Mouse (Mus musculus) liver, embryonic 14.5 days (tissue): Measurements from ENCODE around the gene Gfra1. TPM values are rescaled to one million over a fixed set of nuclear protein-coding genes. Genes with fewer than 3 reads are reported as not detected.

Source experiments
- ATAC-seq: fragments of 200-750 bp; cut with Nextera tagmentation; 2 replicates; pipeline ENCODE4 v1.8.0; 2017; ENCODE audit warnings: moderate number of reproducible peaks, mild to moderate bottlenecking, moderate library complexity; ENCODE audit not compliant: insufficient read depth
- DNase-seq, 3 experiments: peaks; one replicate each; pipeline ENCODE4 v3.0.0-alpha.2; 2012 to 2013; ENCODE audit warnings: low read depth in 3 of 3, low spot score in 3 of 3
- H3K27ac ChIP-seq: fragments of 300-500 bp; sonication (generic); 2 replicates; pipeline ENCODE4 v1.5.1; 2014; ENCODE audit warnings: moderate library complexity, mild to moderate bottlenecking, control low read depth, inconsistent platforms
- H3K27me3 ChIP-seq: fragments of 300-500 bp; sonication (generic); 2 replicates; pipeline ENCODE4 v1.6.1; 2014; ENCODE audit warnings: mild to moderate bottlenecking, low read length, moderate library complexity; ENCODE audit not compliant: control insufficient read depth, insufficient read depth
- H3K36me3 ChIP-seq: fragments of 300-500 bp; sonication (generic); replicated peaks from 2 replicates; pipeline ENCODE4 v1.6.1; 2014; ENCODE audit warnings: low read depth; ENCODE audit not compliant: control insufficient read depth, insufficient read depth
- H3K4me1 ChIP-seq, 2 experiments: fragments of 200-500 bp in 1 of 2; fragments of 300-500 bp in 1 of 2; sonication (generic) in 1 of 2; replicated peaks; 2 replicates each; pipeline ENCODE4 v1.6.1; 2012 to 2014; ENCODE audit warnings: antibody characterized with exemption in 1 of 2, inconsistent platforms in 1 of 2, low read length in 1 of 2; ENCODE audit not compliant: control insufficient read depth in 2 of 2, insufficient read depth in 2 of 2
- H3K4me2 ChIP-seq: fragments of 300-500 bp; sonication (generic); 2 replicates; pipeline ENCODE4 v1.6.1; 2014; ENCODE audit warnings: low read depth, mild to moderate bottlenecking, control low read depth, moderate library complexity
- H3K4me3 ChIP-seq, 2 experiments: fragments of 200-500 bp in 1 of 2; fragments of 300-500 bp in 1 of 2; sonication (generic) in 1 of 2; 2 replicates each; pipeline ENCODE4 v1.5.1; 2012 to 2014; ENCODE audit warnings: low read depth in 2 of 2, low read length in 2 of 2, mild to moderate bottlenecking in 2 of 2, control low read depth in 1 of 2, inconsistent platforms in 1 of 2, moderate library complexity in 1 of 2; ENCODE audit not compliant: insufficient read depth in 1 of 2
- H3K9ac ChIP-seq: fragments of 300-500 bp; sonication (generic); replicated peaks from 2 replicates; pipeline ENCODE4 v1.6.1; 2014; ENCODE audit warnings: mild to moderate bottlenecking, control low read depth, moderate library complexity
- H3K9me3 ChIP-seq: fragments of 300-500 bp; sonication (generic); 2 replicates; pipeline ENCODE4 v1.6.1; 2016; ENCODE audit warnings: low read length, mixed read lengths; ENCODE audit not compliant: control insufficient read depth
- CTCF ChIP-seq: IDR thresholded peaks from 2 replicates; pipeline ENCODE4 v1.5.1; 2016; ENCODE audit warnings: antibody characterized with exemption, low read depth, control low read depth
- EP300 ChIP-seq: IDR thresholded peaks from 2 replicates; pipeline ENCODE4 v1.6.1; 2016; ENCODE audit warnings: antibody characterized with exemption, low read depth
- WGBS: fragments of 180-500 bp; shearing (Covaris S2); extraction: QIAGEN DNeasy Blood & Tissue Kit; methylation state at CpG from one replicate; pipeline ENCODE4 v1.1.7; 2014; ENCODE audit not compliant: insufficient replicate concordance; 5-methylcytosine and 5-hydroxymethylcytosine counted together
- polyA plus RNA-seq, 2 experiments: library from polyadenylated mRNA; depleted of rRNA in 1 of 2; stranded (reverse) in 1 of 2; unstranded in 1 of 2; fragments of >200 nt; fragmentation: Nextera tagmentation in 1 of 2; extraction: Ambion mirVana in 1 of 2; gene quantifications; 2 replicates each; pipeline versions ENCODE4 v1.2.1 to v1.2.3; 2012 to 2014

The Gfra1 gene
- polyA plus RNA-seq, 2 experiments, result 2.7 to 3.8 TPM

- Histone ChIP-seq H3K4me3 (no peak overlapping the region), H3K27me3 (no peaks in the 10 kb centered on the region), H3K4me2 (no peak overlapping the region), H3K36me3 (no peaks in the 10 kb centered on the region), H3K9ac (no peak overlapping the region), H3K4me1 (peaks cover 0 to 5% of the 10 kb centered on the region in 2 experiments; a peak in 2 of 4 replicates), H3K9me3 (no peaks in the 10 kb centered on the region), H3K27ac (no peak overlapping the region)
- ATAC-seq, result no peak
- no peak for TF ChIP-seq CTCF
- no peak for TF ChIP-seq EP300
- 45% methylated on average over 5 of the region's 5 CpGs for WGBS
- no peak for DNase-seq
Measured at GRCm38 (mm10) chr19:58435877-58436276, 19.8 kb downstream of the Gfra1 start.

- Histone ChIP-seq H3K9ac (no peak overlapping the region), H3K9me3 (no peaks in the 10 kb centered on the region), H3K4me3 (no peak overlapping the region), H3K4me2 (no peak overlapping the region), H3K4me1 (peaks cover 0 to 5% of the 10 kb centered on the region in 2 experiments; a peak in 2 of 4 replicates), H3K36me3 (no peaks in the 10 kb centered on the region), H3K27me3 (no peaks in the 10 kb centered on the region), H3K27ac (no peak overlapping the region)
- DNase-seq (no peak), ATAC-seq (no peak)
- WGBS, result 65% methylated on average over 5 of the region's 5 CpGs
- TF ChIP-seq CTCF (no peak), EP300 (no peak)
Measured at GRCm38 (mm10) chr19:58432840-58433239, 22.9 kb downstream of the Gfra1 start.

- no peak overlapping the region for H3K9ac ChIP-seq
- H3K4me2 ChIP-seq, result no peak overlapping the region
- ATAC-seq, result no peak
- 54% methylated on average over 4 of the region's 4 CpGs for WGBS
- no peaks in the 10 kb centered on the region for H3K36me3 ChIP-seq
- DNase-seq, result no peak
- no peaks in the 10 kb centered on the region for H3K4me1 ChIP-seq
- no peaks in the 10 kb centered on the region for H3K27me3 ChIP-seq
- TF ChIP-seq EP300 (no peak), CTCF (no peak)
- H3K4me3 ChIP-seq, result no peak overlapping the region
- no peaks in the 10 kb centered on the region for H3K9me3 ChIP-seq
- no peak overlapping the region for H3K27ac ChIP-seq
Measured at GRCm38 (mm10) chr19:58428546-58428945, 27.2 kb downstream of the Gfra1 start.

GRCm38 (mm10) chr19:58427348-58427747, 28.4 kb downstream of the Gfra1 start:
- H3K4me2 ChIP-seq, result no peak overlapping the region
- no peak overlapping the region for H3K4me3 ChIP-seq
- no peaks in the 10 kb centered on the region for H3K9me3 ChIP-seq
- 70% methylated on average over 2 of the region's 2 CpGs for WGBS
- H3K36me3 ChIP-seq, result no peaks in the 10 kb centered on the region
- ATAC-seq (no peak), DNase-seq (no peak)
- no peak overlapping the region for H3K9ac ChIP-seq
- H3K27me3 ChIP-seq, result no peaks in the 10 kb centered on the region
- no peaks in the 10 kb centered on the region for H3K4me1 ChIP-seq
- no peak for TF ChIP-seq EP300
- TF ChIP-seq CTCF, result no peak
- H3K27ac ChIP-seq, result no peak overlapping the region

- Histone ChIP-seq H3K36me3 (no peaks in the 10 kb centered on the region), H3K27ac (no peak overlapping the region), H3K9me3 (no peaks in the 10 kb centered on the region)
Measured at GRCm38 (mm10) chr19:58424928-58425327, 30.8 kb downstream of the Gfra1 start.

More at GRCm38 (mm10) chr19:58424928-58425327, 30.8 kb downstream of the Gfra1 start:
- H3K27me3 ChIP-seq, result no peaks in the 10 kb centered on the region
- ATAC-seq (no peak), DNase-seq (no peak)
- WGBS, result 58% methylated on average over 2 of the region's 2 CpGs
- no peak overlapping the region for H3K4me2 ChIP-seq
- TF ChIP-seq EP300, result no peak
- TF ChIP-seq CTCF, result no peak
- no peaks in the 10 kb centered on the region; a peak in 1 of 4 replicates for H3K4me1 ChIP-seq
- H3K4me3 ChIP-seq, result no peak overlapping the region
- no peak overlapping the region for H3K9ac ChIP-seq
